Mouse (Mus musculus): Measurements from ENCODE around the gene Atf2.

Atf2 gene

GRCm38 (mm10) chr2:73779016-73779595 is 113.3 kb downstream of the Atf2 start:
- intact Hi-C loops (cut with DNase I): loop anchor here (10.0 kb wide), 1 partner anchor 216 kb away; no protein-coding TSS in a partner anchor

GRCm38 (mm10) chr2:73776936-73777335 is 115.5 kb downstream of the Atf2 start:
- intact Hi-C loops (cut with DNase I): loop anchor here (10.0 kb wide), 1 partner anchor 218 kb away; no protein-coding TSS in a partner anchor

DNA sequence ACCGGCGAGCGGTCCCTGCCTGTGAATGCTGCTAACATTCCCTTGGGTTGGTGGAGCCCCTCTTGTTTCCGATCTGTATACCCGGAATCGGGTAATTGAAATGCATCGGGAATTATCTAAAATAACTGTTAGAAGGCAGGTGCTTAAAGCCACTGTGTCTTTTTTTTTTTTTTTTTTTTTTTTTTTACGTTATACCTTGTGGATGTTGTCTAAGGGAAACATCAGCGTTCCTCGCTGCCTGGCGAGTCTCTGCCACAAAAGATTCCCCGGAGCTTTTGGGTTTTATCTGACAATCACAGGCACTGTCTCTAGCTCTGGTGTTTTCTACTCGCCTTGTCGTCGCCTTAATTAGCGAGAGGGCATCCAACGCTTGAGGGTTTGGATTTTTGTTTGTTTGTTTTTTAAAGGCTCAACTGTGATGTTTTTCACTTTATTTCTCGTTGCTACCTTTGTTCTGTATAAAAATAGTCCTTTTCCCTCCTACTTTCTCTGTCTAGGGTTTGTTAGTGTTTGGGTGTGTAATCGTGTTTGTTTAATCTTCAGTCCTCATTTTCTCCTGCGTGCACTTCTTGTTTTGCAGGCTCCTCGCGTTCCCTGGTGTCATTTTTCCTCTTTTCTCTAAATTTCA is 116.6 kb downstream of the Atf2 start:
- intact Hi-C loops (cut with DNase I): loop anchor here (10.0 kb wide), 1 partner anchor 219 kb away; no protein-coding TSS in a partner anchor

GRCm38 (mm10) chr2:73774786-73775682 is 117.4 kb downstream of the Atf2 start, which contains the start of gene Chn1:
Gene Chn1 (minus strand): TSS chr2:73775346.
- intact Hi-C loops (cut with DNase I): loop anchor here (10.0 kb wide), 1 partner anchor 220 kb away; no protein-coding TSS in a partner anchor

DNA sequence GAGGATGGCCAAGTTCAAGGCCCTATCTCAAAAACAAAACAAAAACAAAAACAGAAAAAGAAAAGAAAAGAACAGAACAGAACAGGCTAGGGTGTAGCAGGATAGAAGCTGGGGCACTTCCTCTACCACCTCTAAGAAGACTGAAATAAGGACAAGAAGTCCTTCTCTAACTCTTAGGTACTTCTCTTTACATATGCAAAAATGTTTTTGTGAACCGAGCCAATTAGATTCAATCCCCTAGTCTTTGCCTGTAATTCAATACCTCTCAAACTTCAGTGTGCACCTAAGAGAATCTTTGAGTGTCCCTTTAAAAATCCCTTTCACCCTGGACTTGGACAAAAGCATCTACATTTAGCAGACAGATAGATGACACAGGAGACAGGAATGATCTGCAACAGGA is 119.5 kb downstream of the Atf2 start:
- intact Hi-C loops (cut with DNase I): loop anchor here (10.0 kb wide), 1 partner anchor 222 kb away; no protein-coding TSS in a partner anchor

DNA sequence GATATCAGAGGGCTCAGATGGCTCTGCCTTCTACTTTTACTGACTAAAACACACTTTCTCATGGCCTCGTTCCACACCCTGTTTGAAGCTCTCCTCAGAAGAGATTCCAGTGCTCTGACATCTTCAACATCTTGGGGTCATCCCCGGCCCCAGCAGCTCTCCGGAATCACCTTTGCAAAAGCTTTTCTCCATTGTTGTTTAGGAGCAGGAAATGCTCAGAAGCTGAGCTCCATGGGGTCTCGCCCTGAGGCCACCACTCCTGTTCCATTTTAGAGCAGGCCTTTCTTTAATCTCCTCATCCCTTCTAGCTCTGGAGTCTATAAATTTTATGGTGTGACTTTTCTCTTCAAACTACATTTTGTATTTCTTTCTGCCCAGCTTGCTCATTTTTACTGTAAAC is 123.8 kb downstream of the Atf2 start:
- intact Hi-C loops (cut with DNase I): no loop called here

All from adrenal gland (tissue).